Mouse (Mus musculus) myocyte (in vitro differentiated cells): ENCODE results near the gene Gm7298. TPM values are rescaled to one million over a fixed set of nuclear protein-coding genes. Genes with fewer than 3 reads are reported as not detected.
"Not testable (repeated sequence)": the region's sequence is repeated elsewhere in the genome, so short reads cannot be mapped to it uniquely, and the experiment has no call there.

Experiments
- H3K27me3 ChIP-seq: one replicate; pipeline ENCODE4 v1.6.1; 2011; ENCODE audit not compliant: control insufficient read depth, insufficient read depth, insufficient read length
- H3K36me3 ChIP-seq: one replicate; pipeline ENCODE4 v1.6.1; 2011; ENCODE audit not compliant: control insufficient read depth, insufficient read depth
- H3K4me2 ChIP-seq: one replicate; pipeline ENCODE4 v1.6.1; 2011; ENCODE audit warnings: low read depth, control low read depth
- H3K4me3 ChIP-seq: one replicate; pipeline ENCODE4 v1.5.1; 2011; ENCODE audit warnings: mild to moderate bottlenecking, control low read depth, moderate library complexity
- H3K79me2 ChIP-seq: one replicate; pipeline ENCODE4 v1.6.1; 2011; ENCODE audit not compliant: control insufficient read depth, insufficient read depth
- H3ac ChIP-seq: one replicate; pipeline ENCODE4 v1.6.1; 2011; ENCODE audit not compliant: control insufficient read depth, insufficient read length
- CEBPB ChIP-seq: IDR thresholded peaks from 2 replicates; pipeline ENCODE4 v1.6.1; 2011; ENCODE audit warnings: mild to moderate bottlenecking, moderate library complexity; ENCODE audit not compliant: poor library complexity, insufficient read depth, severe bottlenecking
- E2F4 ChIP-seq: IDR thresholded peaks from one replicate; pipeline ENCODE4 v1.6.1; 2011; ENCODE audit warnings: mild to moderate bottlenecking, control low read depth, moderate library complexity; ENCODE audit not compliant: insufficient read depth
- MAX ChIP-seq: IDR thresholded peaks from one replicate; pipeline ENCODE4 v1.6.1; 2011; ENCODE audit warnings: low read depth, mild to moderate bottlenecking, control low read depth
- MYOD1 ChIP-seq, 3 experiments: IDR thresholded peaks; one replicate each; pipeline ENCODE4 v1.6.1; 2011; ENCODE audit warnings: control low read depth in 2 of 3, low read depth in 2 of 3, mild to moderate bottlenecking in 2 of 3, moderate library complexity in 1 of 3; ENCODE audit not compliant: insufficient read length in 2 of 3, control insufficient read depth in 1 of 3
- MYOG ChIP-seq, 3 experiments: IDR thresholded peaks; one replicate each; pipeline ENCODE4 v1.6.1; 2011; ENCODE audit warnings: control low read depth in 2 of 3, low read depth in 2 of 3, mild to moderate bottlenecking in 2 of 3; ENCODE audit not compliant: insufficient read length in 2 of 3, control insufficient read depth in 1 of 3, insufficient read depth in 1 of 3
- POLR2A ChIP-seq: IDR thresholded peaks from one replicate; pipeline ENCODE4 v1.6.1; 2011; ENCODE audit warnings: low read depth, mild to moderate bottlenecking, control low read depth, moderate library complexity; ENCODE audit not compliant: insufficient read length
- POLR2AphosphoS2 ChIP-seq: IDR thresholded peaks from one replicate; pipeline ENCODE4 v1.6.1; 2011; ENCODE audit warnings: low read depth, control low read depth; ENCODE audit not compliant: insufficient read length
- REST ChIP-seq: IDR thresholded peaks from one replicate; pipeline ENCODE4 v1.6.1; 2011; ENCODE audit warnings: mild to moderate bottlenecking, control low read depth, moderate library complexity; ENCODE audit not compliant: insufficient read depth, insufficient read length
- SRF ChIP-seq: IDR thresholded peaks from one replicate; pipeline ENCODE4 v1.6.1; 2011; ENCODE audit warnings: low read depth; ENCODE audit not compliant: control insufficient read depth, insufficient read length
- TCF12 ChIP-seq: IDR thresholded peaks from one replicate; pipeline ENCODE4 v1.6.1; 2011; ENCODE audit warnings: mild to moderate bottlenecking, control low read depth; ENCODE audit not compliant: poor library complexity, insufficient read depth, severe bottlenecking
- TCF3 ChIP-seq: IDR thresholded peaks from one replicate; pipeline ENCODE4 v1.6.1; 2011; ENCODE audit warnings: low read depth, control low read depth; ENCODE audit not compliant: insufficient read length
- USF1 ChIP-seq: IDR thresholded peaks from one replicate; pipeline ENCODE4 v1.6.1; 2011; ENCODE audit warnings: low read depth, mild to moderate bottlenecking, control low read depth, moderate library complexity
- polyA plus RNA-seq: library from polyadenylated mRNA; unstranded; fragments of >200 nt; fragmentation: generic; extraction: Trizol; gene quantifications from one replicate; pipeline ENCODE4 v1.2.1, GENCODE M21; 2012; ENCODE audit warnings: missing spikeins

The Gm7298 gene
- not detected for polyA plus RNA-seq

DNA sequence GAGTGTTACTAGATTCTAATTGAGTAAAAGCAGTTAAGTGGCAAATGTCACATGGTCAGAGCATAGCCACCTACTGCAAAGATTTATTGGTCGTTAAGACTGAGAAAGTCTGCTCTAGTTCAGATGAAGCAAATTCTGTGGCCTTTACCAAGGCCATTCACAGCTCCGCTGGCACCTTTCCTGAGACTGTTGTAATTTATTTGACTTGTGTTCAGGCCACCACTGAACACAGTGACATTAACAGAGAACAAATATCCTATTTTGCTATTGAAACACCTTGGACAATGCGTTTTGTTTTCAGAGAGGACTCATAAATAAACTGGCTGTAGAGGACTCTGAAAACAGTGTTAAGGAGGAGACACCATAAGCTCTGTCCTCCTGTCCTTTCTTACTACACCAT, at the start of gene Gm7298:
Gm7298 (plus strand) TSS at position 301 of the 400 bp plus-strand sequence.
- Histone ChIP-seq H3K36me3 (no peaks in the 10 kb centered on the region), H3K27me3 (no peaks in the 10 kb centered on the region), H3ac (no peak within 1 kb of the TSS), H3K4me2 (no peak within 1 kb of the TSS), H3K79me2 (no peaks in the 10 kb centered on the region), H3K4me3 (no peak within 1 kb of the TSS)
- TF ChIP-seq MAX (no peak), TCF12 (no peak), MYOD1 (IDR thresholded peaks at IDR 0.05; ENCODE audit: control insufficient read depth in 1 of 3, insufficient read length in 2 of 3, low read depth in 2 of 3) (no peak)

- H3K4me2 ChIP-seq: no peak overlapping the region
- no peaks in the 10 kb centered on the region for H3K79me2 ChIP-seq
- no peak overlapping the region for H3K4me3 ChIP-seq
- no peaks in the 10 kb centered on the region for H3K27me3 ChIP-seq
- H3K36me3 ChIP-seq: no peaks in the 10 kb centered on the region
- H3ac ChIP-seq: no peak overlapping the region
- TF ChIP-seq REST (no peak), POLR2A (no peak), USF1 (no peak), CEBPB (no peak), POLR2AphosphoS2 (no peak), MAX (no peak), E2F4 (no peak), TCF3 (no peak), TCF12 (no peak), MYOG (IDR thresholded peaks at IDR 0.05; ENCODE audit: control insufficient read depth in 1 of 3, insufficient read depth in 1 of 3, insufficient read length in 2 of 3, low read depth in 2 of 3) (no peak), SRF (no peak), MYOD1 (IDR thresholded peaks at IDR 0.05; ENCODE audit: control insufficient read depth in 1 of 3, insufficient read length in 2 of 3, low read depth in 2 of 3) (no peak)
These were observed 95.3 kb downstream of the Gm7298 start for GRCm38 (mm10) chr6:121828034-121828433.

GRCm38 (mm10) chr6:121836361-121836760, 103.6 kb downstream of the Gm7298 start:
- TF ChIP-seq MYOD1 (IDR thresholded peaks at IDR 0.05; ENCODE audit: control insufficient read depth in 1 of 3, insufficient read length in 2 of 3, low read depth in 2 of 3) (no peak), SRF (no peak), CEBPB (no peak), TCF3 (no peak), TCF12 (no peak)

GRCm38 (mm10) chr6:121838271-121838670, 105.5 kb downstream of the Gm7298 start, which contains the start of gene Mug1:
TSS of gene Mug1 (plus strand) at chr6:121838541.
- H3K79me2 ChIP-seq, H3K36me3 ChIP-seq, H3ac ChIP-seq, H3K4me2 ChIP-seq, H3K4me3 ChIP-seq, H3K27me3 ChIP-seq: not testable (repeated sequence)

More at GRCm38 (mm10) chr6:121836361-121836760, 103.6 kb downstream of the Gm7298 start:
- H3K4me2 ChIP-seq: no peak overlapping the region
- H3K36me3 ChIP-seq: no peaks in the 10 kb centered on the region
- no peaks in the 10 kb centered on the region for H3K79me2 ChIP-seq
- no peak overlapping the region for H3K4me3 ChIP-seq
- no peak overlapping the region for H3ac ChIP-seq
- no peaks in the 10 kb centered on the region for H3K27me3 ChIP-seq

Other genes with a start within 250 kb of the Gm7298 start
- gene A2m, start 97.6 kb upstream of the Gm7298 start, polyA plus RNA-seq: not detected
- not detected for gene Mug1, start 105.6 kb downstream of the Gm7298 start, polyA plus RNA-seq